Mouse (Mus musculus): ENCODE data around the gene Man2a1. TPM values are rescaled to one million over a fixed set of nuclear protein-coding genes. Genes with fewer than 3 reads are reported as not detected.

Gene Man2a1
- polyA plus RNA-seq, 1 experiment: 12.5 TPM

DNA sequence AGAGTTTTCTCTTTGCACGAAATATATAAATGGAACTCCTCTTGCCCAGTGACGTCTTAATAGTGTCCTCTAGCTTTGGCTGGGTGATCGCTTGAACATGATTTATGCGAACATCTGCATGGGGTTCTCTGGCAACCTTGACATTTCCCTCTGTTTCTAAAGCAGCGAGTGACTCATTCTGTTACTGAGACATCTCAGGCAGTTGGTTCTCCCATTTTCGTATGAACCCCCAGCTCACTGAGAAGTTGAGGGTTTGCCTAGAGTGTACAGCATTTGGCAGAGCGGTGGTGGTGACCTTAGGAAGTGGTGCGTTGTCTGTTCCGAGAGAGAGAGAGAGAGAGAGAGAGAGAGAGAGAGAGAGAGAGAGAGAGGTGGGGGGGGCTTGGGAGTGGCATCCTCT, 2.6 kb downstream of the Man2a1 start:
- Histone ChIP-seq H3ac (ENCODE audit: control insufficient read depth, insufficient read length, low read depth) (peak overlapping the region; percentile 46), H3K79me2 (ENCODE audit: control insufficient read depth, insufficient read depth) (peaks cover 72% of the 10 kb centered on the region), H3K79me3 (ENCODE audit: low read depth) (peaks cover 43% of the 10 kb centered on the region), H3K4me3 (ENCODE audit: insufficient read depth, poor library complexity, severe bottlenecking) (peak overlapping the region; percentile 28), H3K36me3 (ENCODE audit: control insufficient read depth, insufficient read depth) (peaks cover 5% of the 10 kb centered on the region), H3K27me3 (ENCODE audit: control insufficient read depth, insufficient read depth, insufficient read length) (no peaks in the 10 kb centered on the region)
- TF ChIP-seq USF1 (IDR thresholded peaks at IDR 0.05; ENCODE audit: low read depth) (no peak), CTCF (IDR thresholded peaks at IDR 0.05; ENCODE audit: control insufficient read depth, insufficient read depth, insufficient read length) (no peak), CEBPB (IDR thresholded peaks at IDR 0.05; ENCODE audit: low read depth) (no peak), MYOG (IDR thresholded peaks at IDR 0.05; ENCODE audit: control insufficient read depth, extremely low read depth, insufficient read length) (no peak), MYOD1 (IDR thresholded peaks at IDR 0.05; ENCODE audit: control insufficient read depth, insufficient read length, low read depth) (peak; percentile 85), FOSL1 (IDR thresholded peaks at IDR 0.05; ENCODE audit: insufficient read depth, low read length, poor library complexity, severe bottlenecking) (peak; percentile 39), MAX (IDR thresholded peaks at IDR 0.05) (no peak)

DNA sequence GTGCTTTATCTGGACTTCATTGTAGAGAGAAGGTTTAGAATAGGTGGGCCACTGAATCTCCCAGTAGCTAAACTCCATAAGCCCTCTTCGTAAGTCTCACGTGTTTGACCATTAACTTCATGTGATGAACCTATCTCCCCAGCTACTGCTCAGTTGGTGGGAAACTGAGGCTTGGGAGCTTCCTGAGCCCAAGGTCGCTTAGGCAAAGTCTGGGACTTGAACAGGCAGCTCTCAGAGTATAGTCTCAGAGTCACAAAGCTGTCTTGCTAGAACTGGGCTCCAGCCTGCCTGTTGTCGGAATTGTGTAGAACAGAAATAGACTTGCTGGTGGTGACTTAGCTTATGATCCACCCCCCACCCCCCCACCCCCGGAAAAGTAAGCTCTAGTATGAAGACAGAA, 3.0 kb downstream of the Man2a1 start:
- Histone ChIP-seq H3K79me2 (ENCODE audit: control insufficient read depth, insufficient read depth) (peaks cover 76% of the 10 kb centered on the region), H3K4me3 (ENCODE audit: insufficient read depth, poor library complexity, severe bottlenecking) (no peak overlapping the region)

DNA sequence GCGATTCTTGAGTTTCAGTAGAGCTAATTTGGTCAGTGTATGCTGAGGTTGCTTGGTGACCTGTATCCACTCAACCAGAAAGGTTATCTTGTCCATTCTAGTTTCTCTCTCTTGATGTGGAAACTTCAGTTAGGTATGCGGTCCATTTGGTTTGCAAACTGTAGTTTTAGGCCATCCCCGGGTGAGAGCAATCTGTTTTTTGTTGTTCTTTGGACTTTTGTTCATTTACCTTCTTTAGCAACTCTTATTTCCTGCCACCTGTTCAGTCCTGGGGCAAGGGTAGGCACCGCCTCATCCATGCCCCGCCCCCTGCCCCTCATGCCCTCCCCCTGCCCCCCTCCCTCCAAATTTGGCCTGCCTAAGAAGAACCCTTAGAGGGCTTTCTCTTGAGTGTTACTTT, 3.6 kb downstream of the Man2a1 start:
- TF ChIP-seq CTCF (IDR thresholded peaks at IDR 0.05; ENCODE audit: control insufficient read depth, insufficient read depth, insufficient read length): no peak
- no peak for TF ChIP-seq MYOD1 (IDR thresholded peaks at IDR 0.05; ENCODE audit: control insufficient read depth, insufficient read length, low read depth)
- no peak for TF ChIP-seq MYOG (IDR thresholded peaks at IDR 0.05; ENCODE audit: control insufficient read depth, extremely low read depth, insufficient read length)
- TF ChIP-seq MAX (IDR thresholded peaks at IDR 0.05): no peak
- no peak for TF ChIP-seq FOSL1 (IDR thresholded peaks at IDR 0.05; ENCODE audit: insufficient read depth, low read length, poor library complexity, severe bottlenecking)
- TF ChIP-seq CEBPB (IDR thresholded peaks at IDR 0.05; ENCODE audit: low read depth): no peak
- no peak for TF ChIP-seq USF1 (IDR thresholded peaks at IDR 0.05; ENCODE audit: low read depth)
- Histone ChIP-seq H3K27me3 (ENCODE audit: control insufficient read depth, insufficient read depth, insufficient read length) (no peaks in the 10 kb centered on the region), H3K79me3 (ENCODE audit: low read depth) (peaks cover 48% of the 10 kb centered on the region), H3K79me2 (ENCODE audit: control insufficient read depth, insufficient read depth) (peaks cover 82% of the 10 kb centered on the region), H3K36me3 (ENCODE audit: control insufficient read depth, insufficient read depth) (peaks cover 5% of the 10 kb centered on the region), H3ac (ENCODE audit: control insufficient read depth, insufficient read length, low read depth) (no peak overlapping the region), H3K4me3 (ENCODE audit: insufficient read depth, poor library complexity, severe bottlenecking) (no peak overlapping the region)

More for the DNA sequence above, 3.0 kb downstream of the Man2a1 start:
- H3ac ChIP-seq (ENCODE audit: control insufficient read depth, insufficient read length, low read depth): peak overlapping the region; percentile 46
- TF ChIP-seq CEBPB (IDR thresholded peaks at IDR 0.05; ENCODE audit: low read depth) (no peak), CTCF (IDR thresholded peaks at IDR 0.05; ENCODE audit: control insufficient read depth, insufficient read depth, insufficient read length) (no peak), MYOG (IDR thresholded peaks at IDR 0.05; ENCODE audit: control insufficient read depth, extremely low read depth, insufficient read length) (no peak), MYOD1 (IDR thresholded peaks at IDR 0.05; ENCODE audit: control insufficient read depth, insufficient read length, low read depth) (no peak), USF1 (IDR thresholded peaks at IDR 0.05; ENCODE audit: low read depth) (no peak), MAX (IDR thresholded peaks at IDR 0.05) (no peak), FOSL1 (IDR thresholded peaks at IDR 0.05; ENCODE audit: insufficient read depth, low read length, poor library complexity, severe bottlenecking) (no peak)
- H3K27me3 ChIP-seq (ENCODE audit: control insufficient read depth, insufficient read depth, insufficient read length): no peaks in the 10 kb centered on the region
- peaks cover 43% of the 10 kb centered on the region for H3K79me3 ChIP-seq (ENCODE audit: low read depth)
- peaks cover 5% of the 10 kb centered on the region for H3K36me3 ChIP-seq (ENCODE audit: control insufficient read depth, insufficient read depth)

DNA sequence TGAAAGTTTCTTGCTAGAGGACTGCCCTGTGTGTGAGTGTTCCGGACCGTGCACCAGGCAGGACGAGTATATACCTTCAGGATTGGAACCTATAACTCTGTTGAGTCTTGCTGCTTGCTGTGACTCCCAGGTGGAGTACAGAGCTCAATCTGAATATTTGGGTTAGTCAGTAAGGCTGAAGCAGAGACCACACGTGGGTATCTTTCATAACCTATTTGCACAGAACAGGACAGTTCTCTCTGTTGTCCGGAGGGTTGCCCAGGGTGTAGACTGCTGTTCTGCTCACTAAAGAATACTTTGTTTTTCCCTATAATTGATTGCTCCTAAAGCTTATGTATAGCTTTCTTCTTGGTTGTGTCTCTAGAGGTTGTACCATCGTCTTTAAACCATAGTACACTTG, 7.7 kb downstream of the Man2a1 start:
- H3K4me3 ChIP-seq (ENCODE audit: insufficient read depth, poor library complexity, severe bottlenecking): no peak overlapping the region
- peaks cover 19% of the 10 kb centered on the region for H3K36me3 ChIP-seq (ENCODE audit: control insufficient read depth, insufficient read depth)

DNA sequence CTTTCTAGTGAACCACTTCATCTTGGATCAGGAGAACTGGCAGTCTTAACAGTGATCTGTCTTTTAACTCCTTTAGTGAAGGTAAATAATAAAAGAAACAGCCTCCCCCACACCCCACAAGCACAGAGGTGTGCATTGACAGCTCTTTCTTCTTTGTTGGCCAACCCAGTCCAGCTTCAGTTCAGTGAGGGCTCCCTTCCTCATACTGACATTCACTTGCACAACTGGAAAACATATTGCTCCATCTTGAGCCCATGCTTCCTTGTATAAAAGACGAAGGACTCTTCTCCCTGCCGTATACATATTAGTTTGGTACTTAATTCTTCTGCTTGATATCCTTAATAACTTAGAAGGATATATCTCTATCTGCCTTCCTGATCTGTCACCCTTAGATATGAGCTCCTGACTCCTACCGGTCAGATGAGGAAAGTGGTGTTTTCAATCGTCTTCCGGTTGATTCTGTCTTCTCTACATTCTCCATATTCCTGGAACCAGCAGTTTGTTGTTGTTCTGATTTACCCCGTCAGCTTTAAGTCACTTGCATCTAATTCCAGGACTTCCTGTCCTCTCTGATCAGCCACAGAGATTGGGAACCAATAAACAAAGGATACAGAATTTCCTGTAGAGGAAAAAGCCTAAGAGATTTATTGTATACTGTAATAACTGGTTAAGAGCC, 8.5 kb downstream of the Man2a1 start:
- Histone ChIP-seq H3K27me3 (ENCODE audit: control insufficient read depth, insufficient read depth, insufficient read length) (no peaks in the 10 kb centered on the region), H3ac (ENCODE audit: control insufficient read depth, insufficient read length, low read depth) (no peak overlapping the region), H3K79me2 (ENCODE audit: control insufficient read depth, insufficient read depth) (peaks cover 96% of the 10 kb centered on the region), H3K79me3 (ENCODE audit: low read depth) (peaks cover 50% of the 10 kb centered on the region), H3K4me3 (ENCODE audit: insufficient read depth, poor library complexity, severe bottlenecking) (no peak overlapping the region), H3K36me3 (ENCODE audit: control insufficient read depth, insufficient read depth) (peaks cover 23% of the 10 kb centered on the region)
- no peak for TF ChIP-seq MYOD1 (IDR thresholded peaks at IDR 0.05; ENCODE audit: control insufficient read depth, insufficient read length, low read depth)

More for the DNA sequence above, 7.7 kb downstream of the Man2a1 start:
- TF ChIP-seq MAX (IDR thresholded peaks at IDR 0.05) (no peak), USF1 (IDR thresholded peaks at IDR 0.05; ENCODE audit: low read depth) (no peak), MYOG (IDR thresholded peaks at IDR 0.05; ENCODE audit: control insufficient read depth, extremely low read depth, insufficient read length) (no peak)
- H3K27me3 ChIP-seq (ENCODE audit: control insufficient read depth, insufficient read depth, insufficient read length): no peaks in the 10 kb centered on the region
- H3K79me2 ChIP-seq (ENCODE audit: control insufficient read depth, insufficient read depth): peaks cover 96% of the 10 kb centered on the region
- H3ac ChIP-seq (ENCODE audit: control insufficient read depth, insufficient read length, low read depth): no peak overlapping the region
- peaks cover 54% of the 10 kb centered on the region for H3K79me3 ChIP-seq (ENCODE audit: low read depth)

DNA sequence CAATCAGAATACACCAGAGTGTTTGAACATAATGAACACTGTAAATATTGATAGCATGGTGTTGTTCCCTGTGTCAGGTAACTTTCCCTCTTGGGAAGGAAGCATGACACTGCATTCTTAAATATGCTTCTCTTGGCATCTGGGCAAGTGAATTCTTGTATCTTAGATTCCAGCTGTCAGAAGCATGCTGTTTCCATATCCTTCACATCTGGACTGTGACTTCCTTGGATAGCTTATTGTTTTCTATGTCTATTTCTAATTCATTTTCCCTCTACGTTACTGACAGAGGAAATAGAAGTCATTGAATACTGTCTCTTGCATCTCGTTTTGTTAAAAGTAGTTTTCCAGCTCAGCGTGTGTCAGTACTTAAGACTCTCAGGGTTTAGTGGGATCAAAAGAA, 9.2 kb downstream of the Man2a1 start:
- no peak for TF ChIP-seq FOSL1 (IDR thresholded peaks at IDR 0.05; ENCODE audit: insufficient read depth, low read length, poor library complexity, severe bottlenecking)
- no peak for TF ChIP-seq MYOD1 (IDR thresholded peaks at IDR 0.05; ENCODE audit: control insufficient read depth, insufficient read length, low read depth)
- no peak for TF ChIP-seq CEBPB (IDR thresholded peaks at IDR 0.05; ENCODE audit: low read depth)
- TF ChIP-seq MYOG (IDR thresholded peaks at IDR 0.05; ENCODE audit: control insufficient read depth, extremely low read depth, insufficient read length): no peak
- TF ChIP-seq USF1 (IDR thresholded peaks at IDR 0.05; ENCODE audit: low read depth): no peak
- no peak for TF ChIP-seq MAX (IDR thresholded peaks at IDR 0.05)
- no peak for TF ChIP-seq CTCF (IDR thresholded peaks at IDR 0.05; ENCODE audit: control insufficient read depth, insufficient read depth, insufficient read length)

More for the DNA sequence above, 9.2 kb downstream of the Man2a1 start:
- H3K79me3 ChIP-seq (ENCODE audit: low read depth): peaks cover 45% of the 10 kb centered on the region
- peaks cover 96% of the 10 kb centered on the region for H3K79me2 ChIP-seq (ENCODE audit: control insufficient read depth, insufficient read depth)
- H3K4me3 ChIP-seq (ENCODE audit: insufficient read depth, poor library complexity, severe bottlenecking): no peak overlapping the region
- no peak overlapping the region for H3ac ChIP-seq (ENCODE audit: control insufficient read depth, insufficient read length, low read depth)
- peaks cover 24% of the 10 kb centered on the region for H3K36me3 ChIP-seq (ENCODE audit: control insufficient read depth, insufficient read depth)
- H3K27me3 ChIP-seq (ENCODE audit: control insufficient read depth, insufficient read depth, insufficient read length): no peaks in the 10 kb centered on the region

Data from C2C12 (cell line).